Mouse (Mus musculus) liver, embryonic 14.5 days (tissue): ENCODE data around the gene Chchd1. TPM values are rescaled to one million over a fixed set of nuclear protein-coding genes. Genes with fewer than 3 reads are reported as not detected.
A peak's percentile ranks its signal among the peaks of the same experiment; 100 is the strongest.

Experiments
- ATAC-seq: fragments of 200-750 bp; cut with Nextera tagmentation; 2 replicates; pipeline ENCODE4 v1.8.0; 2017; ENCODE audit warnings: moderate number of reproducible peaks, mild to moderate bottlenecking, moderate library complexity; ENCODE audit not compliant: insufficient read depth
- DNase-seq, 3 experiments: peaks; one replicate each; pipeline ENCODE4 v3.0.0-alpha.2; 2012 to 2013; ENCODE audit warnings: low read depth in 3 of 3, low spot score in 3 of 3
- H3K27ac ChIP-seq: fragments of 300-500 bp; sonication (generic); 2 replicates; pipeline ENCODE4 v1.5.1; 2014; ENCODE audit warnings: moderate library complexity, mild to moderate bottlenecking, control low read depth, inconsistent platforms
- H3K27me3 ChIP-seq: fragments of 300-500 bp; sonication (generic); 2 replicates; pipeline ENCODE4 v1.6.1; 2014; ENCODE audit warnings: mild to moderate bottlenecking, low read length, moderate library complexity; ENCODE audit not compliant: control insufficient read depth, insufficient read depth
- H3K36me3 ChIP-seq: fragments of 300-500 bp; sonication (generic); replicated peaks from 2 replicates; pipeline ENCODE4 v1.6.1; 2014; ENCODE audit warnings: low read depth; ENCODE audit not compliant: control insufficient read depth, insufficient read depth
- H3K4me1 ChIP-seq, 2 experiments: fragments of 200-500 bp in 1 of 2; fragments of 300-500 bp in 1 of 2; sonication (generic) in 1 of 2; replicated peaks; 2 replicates each; pipeline ENCODE4 v1.6.1; 2012 to 2014; ENCODE audit warnings: antibody characterized with exemption in 1 of 2, inconsistent platforms in 1 of 2, low read length in 1 of 2; ENCODE audit not compliant: control insufficient read depth in 2 of 2, insufficient read depth in 2 of 2
- H3K4me2 ChIP-seq: fragments of 300-500 bp; sonication (generic); 2 replicates; pipeline ENCODE4 v1.6.1; 2014; ENCODE audit warnings: low read depth, mild to moderate bottlenecking, control low read depth, moderate library complexity
- H3K4me3 ChIP-seq, 2 experiments: fragments of 200-500 bp in 1 of 2; fragments of 300-500 bp in 1 of 2; sonication (generic) in 1 of 2; 2 replicates each; pipeline ENCODE4 v1.5.1; 2012 to 2014; ENCODE audit warnings: low read depth in 2 of 2, low read length in 2 of 2, mild to moderate bottlenecking in 2 of 2, control low read depth in 1 of 2, inconsistent platforms in 1 of 2, moderate library complexity in 1 of 2; ENCODE audit not compliant: insufficient read depth in 1 of 2
- H3K9ac ChIP-seq: fragments of 300-500 bp; sonication (generic); replicated peaks from 2 replicates; pipeline ENCODE4 v1.6.1; 2014; ENCODE audit warnings: mild to moderate bottlenecking, control low read depth, moderate library complexity
- H3K9me3 ChIP-seq: fragments of 300-500 bp; sonication (generic); 2 replicates; pipeline ENCODE4 v1.6.1; 2016; ENCODE audit warnings: low read length, mixed read lengths; ENCODE audit not compliant: control insufficient read depth
- CTCF ChIP-seq: IDR thresholded peaks from 2 replicates; pipeline ENCODE4 v1.5.1; 2016; ENCODE audit warnings: antibody characterized with exemption, low read depth, control low read depth
- EP300 ChIP-seq: IDR thresholded peaks from 2 replicates; pipeline ENCODE4 v1.6.1; 2016; ENCODE audit warnings: antibody characterized with exemption, low read depth
- WGBS: fragments of 180-500 bp; shearing (Covaris S2); extraction: QIAGEN DNeasy Blood & Tissue Kit; methylation state at CpG from one replicate; pipeline ENCODE4 v1.1.7; 2014; ENCODE audit not compliant: insufficient replicate concordance; 5-methylcytosine and 5-hydroxymethylcytosine counted together
- polyA plus RNA-seq, 2 experiments: library from polyadenylated mRNA; depleted of rRNA in 1 of 2; stranded (reverse) in 1 of 2; unstranded in 1 of 2; fragments of >200 nt; fragmentation: Nextera tagmentation in 1 of 2; extraction: Ambion mirVana in 1 of 2; gene quantifications; 2 replicates each; pipeline versions ENCODE4 v1.2.1 to v1.2.3; 2012 to 2014

Chchd1 gene
- polyA plus RNA-seq, 2 experiments = 58.8 to 138 TPM

- Histone ChIP-seq H3K4me2 (no peak overlapping the region), H3K9ac (no peak overlapping the region), H3K9me3 (no peaks in the 10 kb centered on the region), H3K36me3 (no peaks in the 10 kb centered on the region), H3K27ac (no peak overlapping the region), H3K4me1 (0 out of 4 replicates have a peak, but pooled peaks cover 0 to 2% of the 10 kb centered on the region in 2 experiments), H3K4me3 (no peak overlapping the region), H3K27me3 (peaks cover 28% of the 10 kb centered on the region)
- 71% methylated on average over 6 of the region's 6 CpGs for WGBS
- TF ChIP-seq EP300 = no peak
- no peak for TF ChIP-seq CTCF
- no peak for ATAC-seq
- no peak for DNase-seq
Observed at GRCm38 (mm10) chr14:20658902-20659301, 43.9 kb upstream of the Chchd1 start.

GRCm38 (mm10) chr14:20659687-20660086, 43.1 kb upstream of the Chchd1 start:
- Histone ChIP-seq H3K27me3 (peaks cover 32% of the 10 kb centered on the region), H3K4me3 (no peak overlapping the region), H3K9me3 (no peaks in the 10 kb centered on the region), H3K4me1 (0 out of 4 replicates have a peak, but pooled peaks cover 0 to 2% of the 10 kb centered on the region in 2 experiments), H3K27ac (no peak overlapping the region), H3K4me2 (no peak overlapping the region), H3K36me3 (no peaks in the 10 kb centered on the region), H3K9ac (no peak overlapping the region)
- WGBS = 90% methylated on average over 7 of the region's 7 CpGs
- DNase-seq = no peak
- TF ChIP-seq EP300 = no peak
- TF ChIP-seq CTCF = no peak
- ATAC-seq = no peak

GRCm38 (mm10) chr14:20660827-20661660, 41.8 kb upstream of the Chchd1 start:
- TF ChIP-seq EP300 = no peak
- peak; percentile 96 for TF ChIP-seq CTCF
- 2% methylated on average over 52 of the region's 52 CpGs for WGBS
- Histone ChIP-seq H3K4me2 (peak overlapping the region; percentile 64), H3K9ac (peak overlapping the region; percentile 18), H3K9me3 (no peaks in the 10 kb centered on the region), H3K4me1 (0 out of 4 replicates have a peak, but pooled peaks cover 0 to 2% of the 10 kb centered on the region in 2 experiments), H3K4me3 (peak overlapping the region; percentile 48 to 61), H3K27me3 (peaks cover 32% of the 10 kb centered on the region), H3K27ac (no peak overlapping the region), H3K36me3 (no peaks in the 10 kb centered on the region)
- peak; percentile 81 for ATAC-seq
- peak; percentile 93 for DNase-seq

- no peaks in the 10 kb centered on the region for H3K36me3 ChIP-seq
- H3K4me2 ChIP-seq = peak overlapping the region; percentile 64
- no peak overlapping the region for H3K27ac ChIP-seq
- 0 out of 4 replicates have a peak, but pooled peaks cover 0 to 2% of the 10 kb centered on the region in 2 experiments for H3K4me1 ChIP-seq
- peak overlapping the region; percentile 0 for H3K9ac ChIP-seq
- H3K4me3 ChIP-seq = peak overlapping the region; percentile 48 to 51; a peak in 3 of 4 replicates
- whole genome bisulfite sequencing = 25% methylated on average over 19 of the region's 19 CpGs
- no peak for TF ChIP-seq CTCF
- no peak for TF ChIP-seq EP300
- no peaks in the 10 kb centered on the region for H3K9me3 ChIP-seq
- DNase-seq (no peak), ATAC-seq (0 out of 2 replicates have a peak, but pooled peaks have one; percentile 2)
- H3K27me3 ChIP-seq = peaks cover 32% of the 10 kb centered on the region
Observed at GRCm38 (mm10) chr14:20661661-20662331, 41.0 kb upstream of the Chchd1 start.

- TF ChIP-seq CTCF (no peak), EP300 (no peak)
- no peak overlapping the region for H3K4me3 ChIP-seq
- no peaks in the 10 kb centered on the region for H3K36me3 ChIP-seq
- H3K27me3 ChIP-seq = peaks cover 32% of the 10 kb centered on the region
- no peaks in the 10 kb centered on the region for H3K9me3 ChIP-seq
- no peak for ATAC-seq
- 52% methylated on average over 3 of the region's 3 CpGs for WGBS
- no peak overlapping the region for H3K9ac ChIP-seq
- H3K4me2 ChIP-seq = no peak overlapping the region
- no peak overlapping the region for H3K27ac ChIP-seq
- DNase-seq = no peak
- 0 out of 4 replicates have a peak, but pooled peaks cover 0 to 2% of the 10 kb centered on the region in 2 experiments for H3K4me1 ChIP-seq
Observed at GRCm38 (mm10) chr14:20662740-20663139, 40.1 kb upstream of the Chchd1 start.
